ENCODE assay signal across 8 mouse cellular contexts in genomic region chr8:81061950-81062349, GRCm38 (mm10). TPM values are rescaled to one million over a fixed set of nuclear protein-coding genes. Genes with fewer than 3 reads are reported as not detected.
DNase-seq lines count a peak whose midpoint lies in the region; ATAC-seq lines count a peak whose summit lies in the region.

No protein-coding gene starts in this region.

- H3K27me3 ChIP-seq in hindbrain, embryonic 11.5 days (ENCODE audit: control insufficient read depth, insufficient read depth, low read length): no peaks in the 10 kb centered on the region
- no peaks in the 10 kb centered on the region for H3K27me3 ChIP-seq in hindbrain, embryonic 12.5 days

- no peak overlapping the region for H3K4me3 ChIP-seq in hindbrain, embryonic 11.5 days (ENCODE audit: low read depth, low read length)
- no peak overlapping the region for H3K4me3 ChIP-seq in hindbrain, embryonic 12.5 days

- no peak for ATAC-seq in hindbrain, embryonic 11.5 days (ENCODE audit: low FRiP score)
- no peak for ATAC-seq in hindbrain, embryonic 12.5 days (ENCODE audit: low FRiP score)
- ATAC-seq in monocyte, adult 5-6 weeks (replicated peaks; ENCODE audit: insufficient number of reproducible peaks, low FRiP score, low TSS enrichment, poor library complexity, severe bottlenecking): no peak

- no peak overlapping the region for H3K27ac ChIP-seq in hindbrain, embryonic 11.5 days (ENCODE audit: low read depth, low read length)
- H3K27ac ChIP-seq in hindbrain, embryonic 12.5 days: no peak overlapping the region

- no peak overlapping the region for H3K9ac ChIP-seq in hindbrain, embryonic 11.5 days (ENCODE audit: low read depth, low read length)
- no peak overlapping the region for H3K9ac ChIP-seq in hindbrain, embryonic 12.5 days

- 62% methylated on average over 3 of the region's 3 CpGs for WGBS in hindbrain, embryonic 11.5 days
- 44% methylated on average over 3 of the region's 3 CpGs for WGBS in hindbrain, embryonic 12.5 days

- H3K36me3 ChIP-seq in hindbrain, embryonic 11.5 days (ENCODE audit: control insufficient read depth, insufficient read depth, low read length): no peaks in the 10 kb centered on the region
- no peaks in the 10 kb centered on the region for H3K36me3 ChIP-seq in hindbrain, embryonic 12.5 days

- no peaks in the 10 kb centered on the region for H3K9me3 ChIP-seq in hindbrain, embryonic 11.5 days (ENCODE audit: control insufficient read depth, low read length)
- H3K9me3 ChIP-seq in hindbrain, embryonic 12.5 days (replicated peaks): no peaks in the 10 kb centered on the region

- peak; percentile 34 for DNase-seq in hindbrain, embryonic 11.5 days (ENCODE audit: low spot score)
- peak; percentile 4 for DNase-seq in thymus, postnatal 14 days
- DNase-seq in thymus, adult 18-20 months: no peak
- DNase-seq in frontal cortex, adult 2 months (ENCODE audit: extremely low spot score in 1 of 2, low spot score in 1 of 2): peak; percentile 33 to 78
- peak; percentile 46 for DNase-seq in lung, postnatal 10 days
- DNase-seq in spleen, adult 12 weeks (ENCODE audit: low spot score): no peak

- H3K4me2 ChIP-seq in hindbrain, embryonic 11.5 days (replicated peaks; ENCODE audit: low read depth, low read length): no peak overlapping the region
- no peak overlapping the region for H3K4me2 ChIP-seq in hindbrain, embryonic 12.5 days (replicated peaks)

- no peaks in the 10 kb centered on the region for H3K4me1 ChIP-seq in hindbrain, embryonic 11.5 days (replicated peaks; ENCODE audit: control insufficient read depth, insufficient read depth, low read length)
- no peaks in the 10 kb centered on the region for H3K4me1 ChIP-seq in hindbrain, embryonic 12.5 days

RNA-seq across cellular contexts. Expression of gene Usp38, which starts 47.2 kb away (rescaled TPM):
- 29.0 and 32.3 TPM in 2 replicates for polyA plus RNA-seq in hindbrain, embryonic 11.5 days (2014; fragmentation: Nextera tagmentation; extraction: Ambion mirVana)
- 28.2 and 29.5 TPM in 2 replicates for polyA plus RNA-seq in hindbrain, embryonic 12.5 days (2016; fragmentation: Nextera tagmentation; extraction: Ambion mirVana)
- polyA plus RNA-seq in frontal cortex, adult 2 months (2012; rRNA removed): 11.5 and 11.8 TPM in 2 replicates
- total RNA-seq in monocyte, adult 5-6 weeks (2017): 44.5 to 46.0 TPM (median 45.3 TPM) in 3 replicates

Comparison
In these comparisons a context has a peak if more than half of its experiments do, and no peak if none do; other contexts are left out.
1. DNase-seq: peak in hindbrain, embryonic 11.5 days (single experiment), thymus, postnatal 14 days (single experiment), frontal cortex, adult 2 months (2 of 2) and lung, postnatal 10 days (single experiment); none in thymus, adult 18-20 months (0 of 2) and spleen, adult 12 weeks (single experiment).